Mouse (Mus musculus) midbrain, embryonic 11.5 days (tissue): Measurements from ENCODE around the gene Ifrd2. TPM values are rescaled to one million over a fixed set of nuclear protein-coding genes. Genes with fewer than 3 reads are reported as not detected.
A peak's percentile ranks its signal among the peaks of the same experiment; 100 is the strongest.
"Not testable (repeated sequence)": the region's sequence is repeated elsewhere in the genome, so short reads cannot be mapped to it uniquely, and the experiment has no call there.

Experiments used
- ATAC-seq: fragments of 200-750 bp; cut with Nextera tagmentation; 2 replicates; pipeline ENCODE4 v1.8.0; 2017; ENCODE audit warnings: moderate TSS enrichment, moderate library complexity; ENCODE audit not compliant: low FRiP score
- DNase-seq: peaks from one replicate; pipeline ENCODE4 v3.0.0; 2015; ENCODE audit warnings: low spot score; ENCODE audit errors: missing footprints
- H3K27ac ChIP-seq: fragments of 300-500 bp; sonication (generic); 2 replicates; pipeline ENCODE4 v1.5.1; 2014; ENCODE audit warnings: low read depth, low read length
- H3K27me3 ChIP-seq: fragments of 300-500 bp; sonication (generic); 2 replicates; pipeline ENCODE4 v1.6.1; 2014; ENCODE audit warnings: mild to moderate bottlenecking, low read length, moderate library complexity, mixed read lengths; ENCODE audit not compliant: control insufficient read depth, insufficient read depth
- H3K36me3 ChIP-seq: fragments of 300-500 bp; sonication (generic); 2 replicates; pipeline ENCODE4 v1.6.1; 2014; ENCODE audit warnings: mild to moderate bottlenecking, low read length, moderate library complexity, mixed read lengths; ENCODE audit not compliant: control insufficient read depth, insufficient read depth
- H3K4me1 ChIP-seq: fragments of 300-500 bp; sonication (generic); 2 replicates; pipeline ENCODE4 v1.6.1; 2014; ENCODE audit warnings: low read length; ENCODE audit not compliant: control insufficient read depth, insufficient read depth
- H3K4me2 ChIP-seq: fragments of 300-500 bp; sonication (generic); 2 replicates; pipeline ENCODE4 v1.6.1; 2014; ENCODE audit warnings: mild to moderate bottlenecking, moderate library complexity
- H3K4me3 ChIP-seq: fragments of 300-500 bp; sonication (generic); 2 replicates; pipeline ENCODE4 v1.5.1; 2014; ENCODE audit warnings: low read depth, low read length
- H3K9ac ChIP-seq: fragments of 300-500 bp; sonication (generic); 2 replicates; pipeline ENCODE4 v1.6.1; 2014; ENCODE audit warnings: low read length
- H3K9me3 ChIP-seq: fragments of 300-500 bp; sonication (generic); 2 replicates; pipeline ENCODE4 v1.6.1; 2016; ENCODE audit warnings: low read length; ENCODE audit not compliant: control insufficient read depth
- WGBS: fragments of 180-500 bp; shearing (Covaris S2); extraction: QIAGEN DNeasy Blood & Tissue Kit; methylation state at CpG from one replicate; pipeline ENCODE4 v1.1.7; 2014; 5-methylcytosine and 5-hydroxymethylcytosine counted together
- polyA plus RNA-seq: library from polyadenylated mRNA; unstranded; fragments of >200 nt; fragmentation: Nextera tagmentation; extraction: Ambion mirVana; gene quantifications from 2 replicates; pipeline ENCODE4 v1.2.1, GENCODE M21; 2014

The Ifrd2 gene
- polyA plus RNA-seq, 1 experiment from 2014 or later: 28.2 TPM

DNA sequence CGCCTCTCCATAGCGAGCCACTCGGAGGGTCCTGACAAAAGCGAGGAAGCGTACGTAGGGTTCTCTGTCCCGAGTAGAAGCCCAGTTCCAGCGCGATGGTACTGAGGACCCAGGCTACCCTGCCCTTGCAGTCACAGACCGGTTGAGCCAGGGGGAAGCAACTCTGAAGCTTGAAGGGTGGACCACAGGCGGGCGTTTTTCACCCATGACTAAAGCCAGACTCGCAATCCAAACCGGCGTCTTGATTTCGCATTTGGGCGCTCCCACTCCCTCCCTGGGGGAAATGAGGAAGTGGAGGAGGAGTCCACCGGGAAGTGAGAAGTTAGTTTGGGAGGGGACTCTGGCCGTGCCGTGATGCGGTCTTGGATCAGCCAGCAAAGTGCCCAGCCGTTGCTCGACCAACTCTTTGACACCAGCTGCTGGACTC lies 32.4 kb upstream of the Ifrd2 start:
- peaks cover 11% of the 10 kb centered on the region for H3K36me3 ChIP-seq
- peak overlapping the region; percentile 93 for H3K4me2 ChIP-seq
- H3K4me3 ChIP-seq: peak overlapping the region; percentile 61
- peaks cover 28% of the 10 kb centered on the region for H3K27me3 ChIP-seq
- H3K9me3 ChIP-seq: no peaks in the 10 kb centered on the region
- H3K9ac ChIP-seq: peak overlapping the region; percentile 84
- ATAC-seq: no peak; the same call in 1 of the 2 replicates
- DNase-seq: peak; percentile 92
- WGBS: 0% methylated on average over 22 of the region's 23 CpGs
- H3K4me1 ChIP-seq: peaks cover 27% of the 10 kb centered on the region
- peak overlapping the region; percentile 78 for H3K27ac ChIP-seq

DNA sequence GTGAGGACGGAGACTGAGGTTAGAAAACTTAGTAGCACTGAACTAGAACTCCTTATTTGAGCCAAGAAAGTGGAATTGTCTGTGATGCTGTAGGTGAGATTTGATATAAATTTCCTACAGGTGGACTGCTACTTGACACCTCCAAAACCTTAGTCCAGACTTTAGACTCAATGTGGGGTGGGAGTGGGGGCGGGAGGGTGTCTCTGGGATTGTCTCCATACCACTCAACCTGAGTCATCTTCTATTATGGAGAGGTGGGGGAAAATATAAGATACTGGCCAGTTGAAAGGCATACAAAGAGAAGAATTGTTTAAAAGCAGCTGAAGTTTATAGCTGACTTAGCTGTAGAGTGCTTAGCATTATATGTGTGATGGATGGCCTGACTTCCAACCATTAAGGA lies 31.7 kb upstream of the Ifrd2 start:
- Histone ChIP-seq H3K4me1 (peaks cover 27% of the 10 kb centered on the region), H3K4me2 (peak overlapping the region; percentile 93), H3K4me3 (peak overlapping the region; percentile 61), H3K9me3 (no peaks in the 10 kb centered on the region), H3K36me3 (peaks cover 11% of the 10 kb centered on the region), H3K9ac (peak overlapping the region; percentile 84), H3K27me3 (peaks cover 21% of the 10 kb centered on the region), H3K27ac (no peak overlapping the region)
- no peak for DNase-seq
- ATAC-seq: no peak
- WGBS: 48% methylated on average over 2 of the region's 2 CpGs

GRCm38 (mm10) chr9:107556346-107556745 lies 31.1 kb upstream of the Ifrd2 start:
- Histone ChIP-seq H3K36me3 (peaks cover 11% of the 10 kb centered on the region), H3K9me3 (no peaks in the 10 kb centered on the region), H3K27ac (no peak overlapping the region), H3K4me2 (peak overlapping the region; percentile 93), H3K27me3 (peaks cover 15% of the 10 kb centered on the region), H3K4me3 (no peak overlapping the region), H3K9ac (peak overlapping the region; percentile 84; the same call in 1 of the 2 replicates), H3K4me1 (peaks cover 23% of the 10 kb centered on the region)
- no peak for ATAC-seq
- 75% methylated on average over 3 of the region's 3 CpGs for WGBS
- DNase-seq: no peak

DNA sequence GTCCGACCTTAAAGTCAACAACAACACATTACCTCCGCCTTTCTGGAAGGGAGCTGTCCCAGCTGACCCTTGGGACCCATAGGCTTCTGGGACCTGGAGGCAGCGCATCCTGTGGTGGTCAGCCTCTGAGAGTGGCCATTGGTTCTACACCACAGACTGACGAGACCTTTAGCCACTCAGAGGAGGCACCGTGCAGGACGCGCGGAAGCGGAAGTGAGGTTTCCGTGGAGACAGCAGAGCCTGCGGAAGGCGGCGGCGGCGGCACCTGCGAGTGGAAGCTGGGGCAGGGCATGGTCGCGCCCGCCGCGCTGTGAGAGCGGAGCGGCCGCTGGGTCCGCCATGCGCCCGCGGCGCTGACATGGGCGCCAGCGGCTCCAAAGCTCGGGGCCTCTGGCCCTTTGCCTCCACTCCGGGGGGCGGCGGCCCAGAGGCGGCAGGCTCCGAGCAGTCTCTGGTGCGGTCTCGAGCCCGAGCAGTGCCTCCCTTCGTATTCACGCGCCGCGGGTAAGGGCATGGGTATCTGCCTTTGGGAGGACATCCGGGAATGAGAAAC lies 24.3 kb upstream of the Ifrd2 start, which contains the start of gene Tusc2:
Tusc2 (plus strand) TSS at position 227 of the 553 bp plus-strand sequence.
- Histone ChIP-seq H3K9ac (peak within 1 kb of the TSS; percentile 87), H3K4me1 (peaks cover 25% of the 10 kb centered on the region), H3K4me3 (peak within 1 kb of the TSS; percentile 94), H3K27me3 (no peaks in the 10 kb centered on the region), H3K27ac (no peak within 1 kb of the TSS), H3K4me2 (peak within 1 kb of the TSS; percentile 90), H3K36me3 (peaks cover 12% of the 10 kb centered on the region), H3K9me3 (no peaks in the 10 kb centered on the region)
- peak; percentile 95 for ATAC-seq
- DNase-seq: peak; percentile 97
- under 1% methylated on average over 45 of the region's 46 CpGs for WGBS

DNA sequence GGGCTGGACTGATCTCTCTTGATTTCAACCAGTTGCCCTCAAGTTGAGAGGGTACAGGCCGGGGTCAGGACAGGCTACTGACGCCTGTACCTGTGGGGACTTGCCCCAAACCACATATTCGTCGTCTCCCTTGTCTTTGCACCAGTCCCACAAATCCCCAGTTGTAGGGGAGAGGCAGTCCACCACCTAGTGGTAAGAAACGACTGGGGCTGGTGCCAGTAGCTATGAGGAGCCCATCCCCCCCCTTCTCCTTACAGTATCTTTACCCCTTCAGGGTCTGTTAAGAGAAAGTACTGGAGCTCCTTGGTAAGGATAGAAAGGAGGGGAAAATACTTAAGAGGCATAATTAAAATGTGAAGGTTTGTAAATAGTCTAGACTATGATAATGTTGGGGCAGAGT lies 21.9 kb upstream of the Ifrd2 start:
- H3K4me2 ChIP-seq, DNase-seq, H3K9ac ChIP-seq, H3K36me3 ChIP-seq, H3K27ac ChIP-seq, H3K27me3 ChIP-seq, H3K9me3 ChIP-seq, ATAC-seq, H3K4me3 ChIP-seq: not testable (repeated sequence)
- H3K4me1 ChIP-seq: peaks cover 34% of the 10 kb centered on the region
- 45% methylated on average over 5 of the region's 5 CpGs for WGBS

- Histone ChIP-seq H3K27ac (no peak overlapping the region; the same call in 1 of the 2 replicates), H3K27me3 (no peaks in the 10 kb centered on the region), H3K4me2 (no peak overlapping the region), H3K36me3 (peaks cover 3% of the 10 kb centered on the region), H3K4me1 (peaks cover 37% of the 10 kb centered on the region), H3K9ac (no peak overlapping the region), H3K9me3 (no peaks in the 10 kb centered on the region), H3K4me3 (no peak overlapping the region)
- DNase-seq (peak; percentile 98), ATAC-seq (no peak)
- WGBS: 62% methylated on average over 15 of the region's 15 CpGs
Observed at GRCm38 (mm10) chr9:107566041-107566709, 21.3 kb upstream of the Ifrd2 start.

- ATAC-seq (no peak), DNase-seq (no peak)
- H3K9me3 ChIP-seq: no peaks in the 10 kb centered on the region
- no peak overlapping the region for H3K9ac ChIP-seq
- H3K27me3 ChIP-seq: no peaks in the 10 kb centered on the region
- H3K36me3 ChIP-seq: peaks cover 8% of the 10 kb centered on the region
- H3K4me2 ChIP-seq: no peak overlapping the region
- no peak overlapping the region for H3K27ac ChIP-seq
- WGBS: 72% methylated on average over 3 of the region's 3 CpGs
- no peak overlapping the region for H3K4me3 ChIP-seq
- H3K4me1 ChIP-seq: peaks cover 43% of the 10 kb centered on the region
Observed at GRCm38 (mm10) chr9:107566855-107567254, 20.6 kb upstream of the Ifrd2 start.

- Histone ChIP-seq H3K4me3 (peak within 1 kb of the TSS; percentile 88), H3K27ac (peak within 1 kb of the TSS; percentile 82), H3K9me3 (no peaks in the 10 kb centered on the region), H3K4me1 (peaks cover 40% of the 10 kb centered on the region), H3K4me2 (peak within 1 kb of the TSS; percentile 60), H3K36me3 (peaks cover 17% of the 10 kb centered on the region), H3K27me3 (no peaks in the 10 kb centered on the region), H3K9ac (peak within 1 kb of the TSS; percentile 95)
- ATAC-seq: no peak
- DNase-seq: no peak
- 5% methylated on average over 18 of the region's 18 CpGs for WGBS
Observed at GRCm38 (mm10) chr9:107567702-107568319, 19.6 kb upstream of the Ifrd2 start, which contains the start of gene Hyal2. Hyal2 (plus strand) TSS chr9:107567945.
